Mouse (Mus musculus): ENCODE measurements at regions not wholly inside any gene's neighbourhood (a gene's known extent, or its start where the extent isn't known, plus 50 kb on each side); places are given as distances from the start of the nearest gene placed in this dataset.

DNA sequence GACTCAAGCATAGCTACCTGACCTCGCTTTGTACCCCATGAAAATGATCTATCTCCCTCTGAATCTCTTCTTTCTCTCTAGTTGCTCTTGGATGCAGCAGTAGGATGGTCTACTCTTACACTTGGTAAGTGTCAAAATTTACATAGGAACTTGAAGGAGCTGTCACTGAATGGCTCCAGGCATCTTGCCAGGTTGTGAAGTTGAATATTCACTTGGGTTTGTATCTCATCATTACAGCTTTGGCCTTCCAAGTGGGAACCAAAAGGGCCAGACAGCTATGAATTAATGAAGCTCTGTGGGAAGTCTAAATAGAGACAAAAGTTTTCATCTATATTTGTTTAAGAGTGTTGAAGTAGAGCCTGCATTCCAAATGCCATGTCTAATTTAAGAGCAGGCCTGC is 475.5 kb downstream of the Flrt2 start:
- no peak for ATAC-seq (replicated peaks; ENCODE audit: low read depth, poor library complexity, severe bottlenecking)

GRCm38 (mm10) chr12:96198928-96199327 is 506.9 kb downstream of the Flrt2 start:
- ATAC-seq (replicated peaks; ENCODE audit: low read depth, poor library complexity, severe bottlenecking), result peak; percentile 97

GRCm38 (mm10) chr12:96201855-96202254 is 509.8 kb downstream of the Flrt2 start:
- ATAC-seq (replicated peaks; ENCODE audit: low read depth, poor library complexity, severe bottlenecking), result no peak

- ATAC-seq (replicated peaks; ENCODE audit: low read depth, poor library complexity, severe bottlenecking), result no peak
Observed at GRCm38 (mm10) chr12:96226446-96226845, 534.4 kb downstream of the Flrt2 start.

- 0 out of 2 replicates have a peak, but pooled peaks have one; percentile 32 for ATAC-seq (replicated peaks; ENCODE audit: low read depth, poor library complexity, severe bottlenecking)
Observed at GRCm38 (mm10) chr12:96228714-96229113, 536.7 kb downstream of the Flrt2 start.

GRCm38 (mm10) chr12:96235510-96235909 is 543.5 kb downstream of the Flrt2 start:
- ATAC-seq (replicated peaks; ENCODE audit: low read depth, poor library complexity, severe bottlenecking), result peak; percentile 73

- 0 out of 2 replicates have a peak, but pooled peaks have one; percentile 22 for ATAC-seq (replicated peaks; ENCODE audit: low read depth, poor library complexity, severe bottlenecking)
Observed at GRCm38 (mm10) chr12:96235996-96236525, 544.0 kb downstream of the Flrt2 start.

- no peak for ATAC-seq (replicated peaks; ENCODE audit: low read depth, poor library complexity, severe bottlenecking)
Observed at GRCm38 (mm10) chr12:96239642-96240041, 547.6 kb downstream of the Flrt2 start.

GRCm38 (mm10) chr12:96261978-96262377 is 570.0 kb downstream of the Flrt2 start:
- peak; percentile 88 for ATAC-seq (replicated peaks; ENCODE audit: low read depth, poor library complexity, severe bottlenecking)

DNA sequence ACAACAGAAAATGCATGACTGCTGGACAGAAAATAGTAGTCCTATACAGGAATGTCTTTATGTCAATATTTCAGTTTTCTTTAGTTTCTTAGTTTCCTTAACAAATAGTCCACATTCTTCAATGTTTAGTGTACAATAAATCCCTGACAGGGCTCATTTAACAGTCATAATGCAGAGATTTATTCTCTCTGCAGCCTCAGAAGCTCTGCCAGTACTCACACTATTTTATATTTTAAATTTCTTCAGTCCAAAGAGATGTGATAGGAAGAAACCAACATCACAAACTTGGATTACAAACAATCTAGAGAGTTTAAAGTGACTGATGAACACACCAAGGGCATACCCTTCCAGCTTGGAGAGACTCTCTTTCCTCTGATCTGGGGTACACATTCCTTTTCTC is 583.9 kb downstream of the Flrt2 start:
- no peak for ATAC-seq (replicated peaks; ENCODE audit: low read depth, poor library complexity, severe bottlenecking)

DNA sequence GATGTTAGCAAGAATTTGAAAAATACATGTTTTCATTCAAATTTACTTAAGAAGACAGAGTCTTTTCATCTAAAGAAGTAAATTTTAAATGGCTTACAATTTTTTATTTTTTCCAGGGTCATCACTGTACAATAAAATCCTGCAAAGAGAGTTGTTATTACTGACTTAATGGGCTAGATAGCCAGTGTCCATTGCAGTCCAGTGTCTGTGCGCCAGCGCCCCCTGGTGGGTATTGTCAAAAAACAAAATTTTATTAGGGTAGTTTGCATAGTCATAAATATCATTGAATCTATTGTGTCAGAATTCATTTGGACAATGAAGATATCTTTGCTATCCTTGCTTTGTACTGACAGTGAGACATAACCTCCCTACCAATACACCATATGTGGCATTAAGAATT is 619.1 kb downstream of the Flrt2 start:
- peak; percentile 93 for ATAC-seq (replicated peaks; ENCODE audit: low read depth, poor library complexity, severe bottlenecking)

DNA sequence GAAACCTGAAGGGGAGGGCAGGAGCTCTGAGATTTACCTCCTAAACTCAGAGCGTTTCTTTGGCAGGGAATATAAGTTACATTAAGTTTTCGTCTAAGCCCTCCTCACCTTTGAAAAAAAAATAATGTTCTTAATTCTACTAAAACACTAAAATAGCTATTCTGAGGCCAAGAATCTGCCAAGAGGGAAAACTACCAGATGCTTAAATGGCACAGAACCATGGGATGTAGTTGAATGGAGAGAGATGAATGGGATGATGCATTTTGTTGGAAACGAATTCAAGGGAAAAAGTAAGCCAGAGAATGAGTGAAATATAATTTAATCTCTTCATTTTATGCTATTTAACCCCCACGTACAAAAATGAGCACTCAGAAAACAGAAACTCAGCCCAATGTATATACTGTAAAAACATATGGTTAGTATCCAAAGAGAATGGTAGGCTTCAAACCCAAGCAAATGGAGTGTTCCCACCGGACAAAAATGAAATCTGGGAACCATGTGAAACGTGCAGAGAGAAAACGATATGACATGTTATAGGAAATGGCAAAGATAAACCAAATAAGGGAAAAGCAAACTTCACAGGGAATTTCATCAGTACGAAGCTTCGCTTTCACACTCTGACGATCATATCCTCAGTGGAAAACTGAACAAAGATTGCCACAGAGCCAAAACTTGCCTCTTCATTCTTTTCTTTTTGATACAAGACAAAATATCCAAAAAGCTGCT is 631.2 kb downstream of the Flrt2 start:
- ATAC-seq (replicated peaks; ENCODE audit: low read depth, poor library complexity, severe bottlenecking), result no peak

DNA sequence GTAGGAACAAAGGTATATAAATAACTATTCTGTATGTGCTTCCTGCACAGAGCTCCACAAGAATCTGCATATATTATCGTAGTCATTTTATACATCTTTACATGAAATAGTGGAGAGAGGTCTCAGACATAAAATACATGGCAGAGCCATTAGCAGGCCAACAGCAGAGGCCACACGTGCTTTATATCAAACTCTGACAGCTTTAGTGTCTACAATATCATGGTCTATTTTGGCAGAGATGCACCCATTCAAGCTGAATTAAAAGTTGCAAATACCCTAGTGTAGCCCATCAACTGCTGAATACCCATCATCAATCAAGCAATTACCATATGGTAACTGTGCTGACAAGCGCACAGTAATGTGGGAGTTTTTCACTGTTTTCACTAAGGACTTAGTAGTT is 659.1 kb downstream of the Flrt2 start:
- no peak for ATAC-seq (replicated peaks; ENCODE audit: low read depth, poor library complexity, severe bottlenecking)

DNA sequence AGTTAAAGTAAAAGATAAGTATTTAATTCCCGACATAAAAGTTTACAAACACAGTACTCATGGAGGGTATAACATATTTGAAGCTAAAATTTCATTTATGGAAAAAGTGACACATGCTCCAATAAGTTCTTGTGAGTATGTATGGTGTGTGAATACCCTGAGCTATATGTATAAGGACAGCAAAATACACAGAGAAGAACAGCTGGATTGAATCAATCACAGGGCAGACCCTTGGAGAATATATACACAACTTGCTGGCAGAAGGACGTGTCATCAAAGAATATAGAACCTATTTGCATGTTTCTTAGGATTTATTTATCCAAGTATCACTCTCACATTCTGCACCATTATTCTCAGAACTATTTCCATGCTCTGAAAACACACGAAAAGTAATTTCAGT is 686.9 kb downstream of the Flrt2 start:
- no peak for ATAC-seq (replicated peaks; ENCODE audit: low read depth, poor library complexity, severe bottlenecking)

GRCm38 (mm10) chr12:96419104-96419503 is 727.1 kb downstream of the Flrt2 start:
- no peak for ATAC-seq (replicated peaks; ENCODE audit: low read depth, poor library complexity, severe bottlenecking)

GRCm38 (mm10) chr12:96419567-96419966 is 727.5 kb downstream of the Flrt2 start:
- ATAC-seq (replicated peaks; ENCODE audit: low read depth, poor library complexity, severe bottlenecking), result no peak

- no peak for ATAC-seq (replicated peaks; ENCODE audit: low read depth, poor library complexity, severe bottlenecking)
Observed at GRCm38 (mm10) chr12:96427589-96427988, 735.6 kb downstream of the Flrt2 start.

GRCm38 (mm10) chr12:96442546-96442945 is 750.5 kb downstream of the Flrt2 start:
- ATAC-seq (replicated peaks; ENCODE audit: low read depth, poor library complexity, severe bottlenecking), result no peak

GRCm38 (mm10) chr12:96453374-96453773 is 761.3 kb downstream of the Flrt2 start:
- ATAC-seq (replicated peaks; ENCODE audit: low read depth, poor library complexity, severe bottlenecking), result no peak

GRCm38 (mm10) chr12:96476344-96476743 is 784.3 kb downstream of the Flrt2 start:
- ATAC-seq (replicated peaks; ENCODE audit: low read depth, poor library complexity, severe bottlenecking), result no peak

DNA sequence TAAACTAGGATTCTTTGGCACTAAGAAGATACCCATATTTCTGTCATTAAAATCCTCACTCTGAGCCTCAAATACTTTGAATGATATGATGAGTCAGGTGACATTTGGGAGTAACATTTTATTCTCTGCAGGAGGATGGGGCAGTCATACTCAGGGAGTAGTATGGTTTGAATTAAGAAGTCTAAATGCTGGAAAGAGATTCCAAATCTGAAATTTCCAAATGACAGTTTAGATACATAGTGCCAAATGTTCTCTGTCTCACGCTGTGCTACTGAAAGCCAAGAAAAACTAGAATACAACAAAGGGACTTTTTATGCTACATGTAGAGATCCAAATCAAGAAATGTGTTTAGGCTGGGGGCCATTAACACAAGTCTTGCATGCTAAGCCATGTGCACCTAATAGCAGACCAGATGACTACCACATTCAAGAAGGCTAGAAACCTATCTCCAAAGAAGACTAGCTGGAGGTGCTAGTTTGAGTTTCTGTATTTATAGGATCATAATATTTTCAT is 796.5 kb downstream of the Flrt2 start:
- no peak for ATAC-seq (replicated peaks; ENCODE audit: low read depth, poor library complexity, severe bottlenecking)

GRCm38 (mm10) chr12:96509658-96510057 is 817.6 kb downstream of the Flrt2 start:
- no peak for ATAC-seq (replicated peaks; ENCODE audit: low read depth, poor library complexity, severe bottlenecking)
